Mouse (Mus musculus) gastrocnemius, adult 2 months (tissue): ENCODE measurements around the gene Ace3. TPM values are rescaled to one million over a fixed set of nuclear protein-coding genes. Genes with fewer than 3 reads are reported as not detected.

ENCODE experiments used
- DNase-seq: peaks from one replicate; pipeline ENCODE4 v3.0.0; 2022
- H3K27ac ChIP-seq: fragments of 200-600 bp; 2 replicates; pipeline ENCODE4 v1.8.1; 2022; ENCODE audit warnings: mild to moderate bottlenecking
- H3K4me3 ChIP-seq: fragments of 200-600 bp; 2 replicates; pipeline ENCODE4 v1.8.1; 2022; ENCODE audit warnings: mild to moderate bottlenecking, moderate library complexity
- CTCF ChIP-seq: fragments of 200-600 bp; IDR thresholded peaks from 2 replicates; pipeline ENCODE4 v1.8.1; 2022; ENCODE audit warnings: antibody characterized with exemption, mild to moderate bottlenecking, moderate library complexity
- intact Hi-C: fragments of 180-260 bp; cut with DNase I; formaldehyde crosslinking; loops from one replicate; pipeline ENCODE4 v1.15.1; 2025
- long read RNA-seq, 2 experiments: library from polyadenylated mRNA; stranded (forward); transcript quantifications; one replicate each; pipeline ENCODE4 v2.0.0; 2021
- total RNA-seq, 2 experiments: library from RNA; stranded (reverse); gene quantifications; 2 replicates each; pipeline ENCODE4 v1.2.3; 2021

Gene Ace3
- total RNA-seq, result not detected
- long read RNA-seq, experiment 1, result 0 reads
- long read RNA-seq, experiment 2, result 0 reads

- intact Hi-C loops, result no loop called here
- no peak for DNase-seq
- no peak within 1 kb of the TSS for H3K4me3 ChIP-seq
- no peak within 1 kb of the TSS for H3K27ac ChIP-seq
- TF ChIP-seq CTCF, result no peak
Measured at GRCm38 (mm10) chr11:105994375-105994774, at the start of gene Ace3. Gene Ace3, plus strand, starts transcription at chr11:105994675.

GRCm38 (mm10) chr11:105944770-105945672, 49.5 kb upstream of the Ace3 start:
- intact Hi-C loops, result no loop called here
- TF ChIP-seq CTCF, result no peak
- DNase-seq, result peak; percentile 33
- peak overlapping the region; percentile 88 for H3K27ac ChIP-seq
- peak overlapping the region; percentile 81 for H3K4me3 ChIP-seq

GRCm38 (mm10) chr11:105946694-105947154, 47.8 kb upstream of the Ace3 start:
- no peak for TF ChIP-seq CTCF
- no peak overlapping the region for H3K4me3 ChIP-seq
- intact Hi-C loops, result no loop called here
- peak; percentile 13 for DNase-seq
- peak overlapping the region; percentile 88; the same call in 1 of the 2 replicates for H3K27ac ChIP-seq

- H3K27ac ChIP-seq, result peak overlapping the region; percentile 16; the same call in 1 of the 2 replicates
- peak; percentile 19 for DNase-seq
- intact Hi-C loops, result no loop called here
- TF ChIP-seq CTCF, result no peak
- no peak overlapping the region for H3K4me3 ChIP-seq
Measured at GRCm38 (mm10) chr11:105948255-105948654, 46.2 kb upstream of the Ace3 start.

GRCm38 (mm10) chr11:105950519-105950918, 44.0 kb upstream of the Ace3 start:
- Histone ChIP-seq H3K27ac (no peak overlapping the region), H3K4me3 (no peak overlapping the region)
- intact Hi-C loops, result no loop called here
- DNase-seq, result peak; percentile 15
- no peak for TF ChIP-seq CTCF

- no peak for TF ChIP-seq CTCF
- H3K4me3 ChIP-seq, result no peak overlapping the region
- H3K27ac ChIP-seq, result no peak overlapping the region
- DNase-seq, result no peak
- intact Hi-C loops, result no loop called here
Measured at GRCm38 (mm10) chr11:105951601-105952044, 42.9 kb upstream of the Ace3 start.

GRCm38 (mm10) chr11:105952111-105952510, 42.4 kb upstream of the Ace3 start:
- Histone ChIP-seq H3K4me3 (no peak overlapping the region), H3K27ac (no peak overlapping the region)
- DNase-seq, result no peak
- intact Hi-C loops, result no loop called here
- no peak for TF ChIP-seq CTCF

GRCm38 (mm10) chr11:105952911-105953386, 41.5 kb upstream of the Ace3 start, which contains the start of gene Cyb561:
Gene Cyb561, minus strand, starts transcription at chr11:105953336.
- Histone ChIP-seq H3K4me3 (no peak within 1 kb of the TSS), H3K27ac (peak within 1 kb of the TSS; percentile 72)
- no peak for DNase-seq
- intact Hi-C loops, result no loop called here
- no peak for TF ChIP-seq CTCF

- H3K27ac ChIP-seq, result peak overlapping the region; percentile 72
- intact Hi-C loops, result no loop called here
- DNase-seq, result peak; percentile 76
Measured at GRCm38 (mm10) chr11:105953402-105953801, 41.1 kb upstream of the Ace3 start.

GRCm38 (mm10) chr11:105955815-105956430, 38.6 kb upstream of the Ace3 start:
- H3K27ac ChIP-seq, result peak overlapping the region; percentile 66; the same call in 1 of the 2 replicates
- H3K4me3 ChIP-seq, result no peak overlapping the region
- peak; percentile 44 for DNase-seq
- no peak for TF ChIP-seq CTCF
- intact Hi-C loops, result no loop called here

More at GRCm38 (mm10) chr11:105953402-105953801, 41.1 kb upstream of the Ace3 start:
- no peak for TF ChIP-seq CTCF
- H3K4me3 ChIP-seq, result no peak overlapping the region

GRCm38 (mm10) chr11:105957501-105957900, 37.0 kb upstream of the Ace3 start:
- TF ChIP-seq CTCF, result no peak
- intact Hi-C loops, result no loop called here
- Histone ChIP-seq H3K27ac (peak overlapping the region; percentile 72), H3K4me3 (no peak overlapping the region)
- no peak for DNase-seq

GRCm38 (mm10) chr11:105958566-105958965, 35.9 kb upstream of the Ace3 start:
- intact Hi-C loops, result no loop called here
- no peak for TF ChIP-seq CTCF
- peak overlapping the region; percentile 56; the same call in 1 of the 2 replicates for H3K27ac ChIP-seq
- DNase-seq, result no peak
- no peak overlapping the region for H3K4me3 ChIP-seq

- TF ChIP-seq CTCF, result no peak
- H3K4me3 ChIP-seq, result no peak overlapping the region
- intact Hi-C loops, result no loop called here
- DNase-seq, result no peak
- H3K27ac ChIP-seq, result 0 out of 2 replicates have a peak overlapping the region, but pooled peaks have one; percentile 5
Measured at GRCm38 (mm10) chr11:105959355-105959754, 35.1 kb upstream of the Ace3 start.
